Mouse (Mus musculus): ENCODE results near the gene Cabp2. TPM values are rescaled to one million over a fixed set of nuclear protein-coding genes. Genes with fewer than 3 reads are reported as not detected.

Gene Cabp2
- 1.3 and 1.5 TPM in 2 replicates for polyA plus RNA-seq (2015; fragmentation: Nextera tagmentation; extraction: Ambion mirVana)

DNA sequence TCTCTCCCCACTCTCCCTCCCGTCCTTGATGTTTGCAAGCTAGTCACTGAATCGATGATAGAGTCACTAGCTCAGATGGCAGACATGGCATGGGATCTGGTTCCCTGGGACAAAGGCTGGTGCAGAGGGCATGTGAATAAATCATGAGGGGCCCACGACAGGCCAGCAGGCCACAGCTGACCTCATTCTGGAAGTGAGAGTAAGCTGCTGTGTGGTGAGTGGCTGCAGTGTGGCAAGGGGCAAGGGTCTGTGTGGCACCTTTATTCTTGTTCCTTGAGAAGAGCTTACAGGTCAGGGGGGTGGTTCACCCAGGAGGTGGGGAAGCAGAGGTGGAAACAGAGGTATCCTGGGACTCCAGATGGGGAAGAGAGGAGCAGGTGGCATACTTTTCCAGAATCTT is at the start of gene Cabp2:
Cabp2 (plus strand) TSS at position 185 of the 400 bp plus-strand sequence.

DNA sequence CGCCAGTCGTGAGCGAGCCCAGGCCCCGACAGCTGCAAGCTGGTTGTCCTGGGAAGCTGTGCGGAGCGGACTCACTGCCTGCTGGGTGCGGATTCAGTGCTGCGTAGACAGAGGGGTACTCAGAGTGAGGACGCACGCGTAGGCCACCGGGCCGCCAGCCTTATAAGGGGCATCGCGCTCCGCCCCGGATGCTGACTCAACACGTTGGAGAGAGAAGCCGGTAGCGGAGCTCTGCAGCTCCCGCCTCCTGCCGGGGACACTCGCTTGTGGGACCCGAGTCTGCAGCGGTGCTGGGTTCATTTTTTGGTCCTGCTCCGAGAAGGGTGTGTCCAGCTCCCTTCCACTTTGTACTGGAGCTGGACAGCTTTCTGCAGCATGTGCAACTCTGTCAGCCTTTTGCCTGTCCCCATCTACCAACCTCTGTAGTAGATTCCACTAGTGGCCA is 43.6 kb upstream of the Cabp2 start, which contains the start of gene Gstp1:
Gstp1 (minus strand) TSS at position 198 of the 445 bp plus-strand sequence.

DNA sequence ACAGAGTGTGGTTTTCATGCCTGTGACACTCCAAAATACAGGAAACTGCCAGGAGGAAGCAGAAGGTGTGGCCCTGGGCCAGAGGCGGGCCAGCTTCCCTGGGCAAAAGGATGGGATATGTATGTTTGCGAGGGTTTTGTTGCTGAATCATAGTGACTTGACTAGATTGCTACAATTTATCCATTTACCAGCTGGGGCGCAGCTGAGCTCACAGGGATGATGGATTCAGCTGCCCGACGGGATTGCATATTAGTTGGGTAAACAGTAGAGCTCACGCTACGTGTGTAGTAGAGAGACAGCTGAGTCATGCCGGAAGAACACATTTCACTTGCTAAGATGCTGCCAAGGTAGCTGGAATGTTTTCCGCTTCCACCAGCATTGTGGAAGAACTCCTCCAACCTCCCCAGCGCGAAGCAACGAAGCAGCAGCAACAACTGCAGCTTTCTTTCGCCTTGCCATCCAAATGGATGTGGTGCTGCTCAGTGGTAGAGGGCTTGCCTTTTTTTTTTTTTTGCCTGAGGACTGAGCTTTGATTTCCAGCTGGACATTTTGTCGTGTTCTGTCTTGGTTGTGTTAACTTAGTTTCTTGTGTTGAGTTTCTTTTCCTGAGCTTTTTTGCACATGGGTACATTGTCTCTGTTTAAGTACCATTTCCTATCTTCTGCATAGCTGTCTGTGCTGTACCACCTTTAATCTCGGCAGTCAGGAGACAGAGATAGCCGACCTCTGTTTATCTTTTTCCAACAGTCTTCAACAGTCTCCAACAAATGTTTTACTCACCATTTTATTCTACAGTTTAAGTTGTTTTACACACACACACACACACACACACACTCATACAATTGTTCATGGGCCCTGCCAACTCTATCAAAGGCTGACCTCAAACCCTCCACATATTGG is 35.2 kb upstream of the Cabp2 start, which contains the start of gene Gstp2:
Gstp2 (minus strand) TSS at position 58 of the 900 bp plus-strand sequence.

DNA sequence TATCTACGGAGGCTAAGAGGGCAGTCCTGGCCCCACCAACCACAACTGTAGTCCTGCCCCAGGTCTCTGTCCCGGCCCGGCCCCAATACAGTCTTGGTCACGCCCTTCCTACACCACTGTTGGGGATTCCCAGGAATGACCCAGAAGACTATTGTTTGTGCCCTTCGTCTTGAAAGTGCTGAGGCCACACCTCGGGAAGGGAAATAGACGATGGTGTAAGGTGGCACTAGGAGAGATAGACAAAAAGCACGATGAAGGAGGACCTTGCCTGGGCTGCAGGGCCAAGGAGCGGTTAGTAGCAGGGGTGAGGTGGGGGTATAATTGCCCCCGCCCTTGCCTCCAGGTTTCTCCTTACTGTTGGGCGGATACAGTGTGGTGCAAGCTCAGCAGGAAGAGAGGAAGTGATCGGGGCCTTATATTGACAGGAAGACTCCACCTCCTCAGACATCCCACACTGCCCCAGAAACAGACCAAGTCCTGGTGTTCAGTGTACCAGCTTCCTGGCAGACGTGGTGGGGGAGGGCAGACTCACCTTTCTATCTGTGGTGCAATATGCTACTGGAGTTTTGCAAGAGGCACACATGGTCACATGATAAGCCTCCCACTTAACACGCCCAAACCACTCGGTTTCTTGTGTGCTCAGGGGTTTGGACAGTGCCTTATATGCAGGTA is 22.2 kb upstream of the Cabp2 start, which contains the start of gene Gstp3:
Gstp3 (minus strand) TSS at position 501 of the 672 bp plus-strand sequence.

DNA sequence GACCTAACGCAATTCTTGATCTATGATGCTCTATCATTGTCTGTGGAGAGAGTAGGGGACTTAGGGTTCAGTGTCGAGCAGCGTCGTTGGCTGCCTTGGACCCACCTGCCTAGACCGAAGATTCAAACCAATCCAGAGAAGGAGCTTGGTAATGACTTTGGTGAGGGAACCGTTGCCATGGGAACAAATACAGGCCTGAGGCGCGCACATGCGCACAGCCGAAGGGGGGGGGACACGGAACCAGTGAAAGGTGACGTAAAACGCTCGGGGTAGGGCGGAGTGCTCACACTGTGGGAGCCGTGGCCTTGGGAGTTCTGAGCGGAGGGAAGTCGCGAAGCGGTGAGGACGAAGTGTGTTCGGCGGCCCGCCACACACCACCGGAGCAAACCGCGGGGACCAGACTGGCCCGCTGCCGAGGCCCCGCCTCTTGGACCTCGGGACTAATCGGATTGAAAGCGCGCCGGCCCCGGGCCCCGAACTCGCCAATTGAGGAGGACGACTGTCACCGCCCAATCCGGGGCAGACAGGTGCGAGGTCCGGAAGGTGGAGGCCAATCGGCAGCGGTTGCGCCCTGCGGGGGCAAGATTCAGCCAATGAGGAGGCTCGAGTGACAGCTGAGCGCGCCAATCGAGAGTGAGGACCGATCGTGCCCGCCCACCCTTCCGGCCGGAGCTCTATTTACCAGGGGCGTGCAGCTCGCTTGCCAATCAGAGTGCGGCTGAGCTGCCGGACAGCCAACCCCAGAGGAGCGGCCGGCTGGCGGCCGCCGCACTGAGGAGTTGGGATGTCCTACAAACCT is 15.5 kb downstream of the Cabp2 start, which contains the start of gene Cdk2ap2:
Cdk2ap2 (plus strand) TSS at position 541 of the 799 bp plus-strand sequence.

DNA sequence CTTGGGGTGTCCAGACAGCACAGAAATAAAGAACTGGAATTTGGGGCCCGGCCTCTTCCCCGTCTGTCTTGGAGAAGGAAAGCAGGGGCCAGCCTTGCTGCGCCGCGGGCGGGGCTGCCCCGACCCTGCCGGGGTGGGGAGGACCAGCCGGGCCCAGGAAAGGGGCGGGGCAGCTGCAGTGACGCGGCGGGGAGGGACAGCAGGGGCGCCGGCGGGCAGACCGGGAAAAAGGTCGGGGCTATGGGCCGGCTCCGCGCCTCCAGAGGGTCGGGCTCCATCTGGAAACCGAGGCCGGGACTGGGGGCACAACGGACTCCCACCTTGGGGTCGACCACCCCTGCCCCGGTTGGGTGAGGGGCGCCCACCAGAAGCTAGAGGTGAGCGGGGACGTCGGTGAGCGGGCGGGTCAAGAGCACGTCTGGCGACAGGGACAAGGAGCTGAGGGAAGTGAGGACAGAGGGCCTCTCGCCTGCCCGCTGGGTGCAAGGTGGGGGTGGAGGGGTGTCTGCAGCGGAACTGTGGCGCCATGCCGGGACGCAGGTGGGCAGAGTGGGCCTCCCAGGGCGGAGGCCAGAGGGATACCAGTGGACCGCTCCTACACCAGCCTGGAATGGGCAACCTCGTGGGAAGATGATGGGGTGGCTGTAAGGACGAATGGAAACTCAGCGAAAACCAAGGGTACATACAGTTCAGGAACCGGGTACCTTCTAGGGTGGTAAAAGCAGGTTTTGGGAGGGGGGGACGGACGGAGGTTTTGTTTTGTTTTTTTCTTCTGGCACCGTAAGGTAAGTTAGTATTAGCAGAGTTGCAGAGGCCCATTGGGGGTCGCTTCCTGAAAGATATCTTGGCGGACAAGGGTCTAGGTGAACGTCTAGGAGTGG is 18.7 kb downstream of the Cabp2 start, which contains the start of gene Pitpnm1:
Pitpnm1 (plus strand) TSS at position 162 of the 881 bp plus-strand sequence.

DNA sequence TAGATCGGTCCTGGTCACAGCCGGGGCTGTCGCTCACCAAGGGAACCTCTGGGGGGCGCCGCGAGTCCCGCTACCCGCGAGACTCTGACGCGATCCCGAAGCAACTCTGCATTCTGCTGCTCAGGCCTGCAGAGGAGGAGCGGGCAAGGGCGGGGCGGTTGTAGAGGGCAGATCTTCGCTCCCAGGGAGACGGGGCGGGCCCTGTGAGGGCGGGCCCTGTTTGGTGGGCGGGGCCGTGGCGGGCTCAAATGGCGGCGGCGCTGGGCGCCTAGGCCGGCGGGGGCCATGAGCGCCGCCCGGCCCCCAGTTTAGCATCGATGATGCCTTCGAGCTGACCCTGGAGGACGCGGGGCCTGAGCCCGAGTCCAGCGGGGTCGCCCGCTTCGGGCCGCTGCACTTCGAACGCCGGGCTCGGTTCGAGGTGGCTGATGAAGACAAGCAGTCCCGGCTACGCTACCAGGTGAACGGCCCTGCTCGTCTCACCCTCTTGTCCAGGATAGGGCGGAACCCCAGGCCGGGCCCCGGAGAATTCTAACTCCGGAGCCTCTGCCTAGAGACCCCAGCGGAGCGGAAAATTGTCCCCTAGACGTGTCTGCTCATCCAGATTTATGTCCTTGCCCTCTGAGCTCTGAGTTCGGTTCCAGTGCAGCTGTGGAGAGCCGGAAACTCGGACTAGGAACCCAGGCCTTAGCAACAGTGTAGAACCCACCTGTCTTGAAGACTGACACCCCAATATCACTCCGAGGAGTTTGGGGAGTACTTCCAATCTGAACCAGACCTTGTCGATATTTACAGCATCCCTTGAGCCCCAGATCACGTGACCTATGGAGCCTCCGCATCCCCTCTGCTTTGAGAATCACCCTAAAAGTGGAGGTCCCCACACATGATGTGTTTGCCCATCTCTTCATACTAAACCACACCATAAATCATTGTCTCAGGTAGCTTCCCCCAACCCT is 44.6 kb downstream of the Cabp2 start, which contains the start of gene Aip:
Aip (minus strand) TSS at position 118 of the 956 bp plus-strand sequence.

Other genes starting within 250 kb of the Cabp2 start
- gene Chka, start 229.8 kb upstream of the Cabp2 start, polyA plus RNA-seq (2015; fragmentation: Nextera tagmentation; extraction: Ambion mirVana): 7.9 and 9.6 TPM in 2 replicates
- 16.4 and 18.2 TPM in 2 replicates for gene Tcirg1, start 174.4 kb upstream of the Cabp2 start, polyA plus RNA-seq (2015; fragmentation: Nextera tagmentation; extraction: Ambion mirVana)
- gene Ndufs8, start 168.8 kb upstream of the Cabp2 start, polyA plus RNA-seq (2015; fragmentation: Nextera tagmentation; extraction: Ambion mirVana): 372 and 439 TPM in 2 replicates
- 7.5 and 8.1 TPM in 2 replicates for gene Aldh3b1, start 151.8 kb upstream of the Cabp2 start, polyA plus RNA-seq (2015; fragmentation: Nextera tagmentation; extraction: Ambion mirVana)
- gene Unc93b1, start 146.4 kb upstream of the Cabp2 start, polyA plus RNA-seq (2015; fragmentation: Nextera tagmentation; extraction: Ambion mirVana): 20.6 and 25.5 TPM in 2 replicates
- 0.35 TPM in 1 of 2 replicates, not detected in the other for gene Aldh3b3, start 122.9 kb upstream of the Cabp2 start, polyA plus RNA-seq (2015; fragmentation: Nextera tagmentation; extraction: Ambion mirVana)
- gene Aldh3b2, start 109.2 kb upstream of the Cabp2 start, polyA plus RNA-seq (2015; fragmentation: Nextera tagmentation; extraction: Ambion mirVana): 1.0 and 9.9 TPM in 2 replicates
- gene Acy3, start 95.0 kb upstream of the Cabp2 start, polyA plus RNA-seq (2015; fragmentation: Nextera tagmentation; extraction: Ambion mirVana): 10.8 and 13.3 TPM in 2 replicates
- gene Tbx10, start 88.8 kb upstream of the Cabp2 start, polyA plus RNA-seq (2015; fragmentation: Nextera tagmentation; extraction: Ambion mirVana): not detected in 2 replicates
- gene Nudt8, start 81.0 kb upstream of the Cabp2 start, polyA plus RNA-seq (2015; fragmentation: Nextera tagmentation; extraction: Ambion mirVana): 39.5 and 49.5 TPM in 2 replicates
- gene Gm49405, start 81.0 kb upstream of the Cabp2 start, polyA plus RNA-seq (2015; fragmentation: Nextera tagmentation; extraction: Ambion mirVana): 0.94 and 1.1 TPM in 2 replicates
- gene Doc2g, start 78.3 kb upstream of the Cabp2 start, polyA plus RNA-seq (2015; fragmentation: Nextera tagmentation; extraction: Ambion mirVana): 1.6 and 2.5 TPM in 2 replicates
- gene Ndufv1, start 68.8 kb upstream of the Cabp2 start, polyA plus RNA-seq (2015; fragmentation: Nextera tagmentation; extraction: Ambion mirVana): 413 and 450 TPM in 2 replicates
- gene Gstp1, start 43.6 kb upstream of the Cabp2 start, polyA plus RNA-seq (2015; fragmentation: Nextera tagmentation; extraction: Ambion mirVana): 271 and 284 TPM in 2 replicates
- gene Gstp2, start 35.6 kb upstream of the Cabp2 start, polyA plus RNA-seq (2015; fragmentation: Nextera tagmentation; extraction: Ambion mirVana): 11.0 and 11.1 TPM in 2 replicates
- gene Gstp3, start 22.0 kb upstream of the Cabp2 start, polyA plus RNA-seq (2015; fragmentation: Nextera tagmentation; extraction: Ambion mirVana): 0.21 TPM in 1 of 2 replicates, not detected in the other
- gene Cdk2ap2, start 15.6 kb downstream of the Cabp2 start, polyA plus RNA-seq (2015; fragmentation: Nextera tagmentation; extraction: Ambion mirVana): 38.7 and 45.9 TPM in 2 replicates
- 3.8 and 5.2 TPM in 2 replicates for gene Pitpnm1, start 18.4 kb downstream of the Cabp2 start, polyA plus RNA-seq (2015; fragmentation: Nextera tagmentation; extraction: Ambion mirVana)
- gene Aip, start 44.3 kb downstream of the Cabp2 start, polyA plus RNA-seq (2015; fragmentation: Nextera tagmentation; extraction: Ambion mirVana): 56.7 and 57.8 TPM in 2 replicates
- not detected in 2 replicates for gene Gpr152, start 58.2 kb downstream of the Cabp2 start, polyA plus RNA-seq (2015; fragmentation: Nextera tagmentation; extraction: Ambion mirVana)
- gene Cabp4, start 62.5 kb downstream of the Cabp2 start, polyA plus RNA-seq (2015; fragmentation: Nextera tagmentation; extraction: Ambion mirVana): 0.14 and 1.5 TPM in 2 replicates
- 67.6 and 99.9 TPM in 2 replicates for gene Coro1b, start 67.0 kb downstream of the Cabp2 start, polyA plus RNA-seq (2015; fragmentation: Nextera tagmentation; extraction: Ambion mirVana)
- gene Ptprcap, start 72.0 kb downstream of the Cabp2 start, polyA plus RNA-seq (2015; fragmentation: Nextera tagmentation; extraction: Ambion mirVana): 2.1 and 2.3 TPM in 2 replicates
- gene Rps6kb2, start 81.8 kb downstream of the Cabp2 start, polyA plus RNA-seq (2015; fragmentation: Nextera tagmentation; extraction: Ambion mirVana): 42.6 and 42.9 TPM in 2 replicates
- 16.9 and 20.7 TPM in 2 replicates for gene Carns1, start 93.9 kb downstream of the Cabp2 start, polyA plus RNA-seq (2015; fragmentation: Nextera tagmentation; extraction: Ambion mirVana)
- 5.1 and 6.7 TPM in 2 replicates for gene Tbc1d10c, start 109.7 kb downstream of the Cabp2 start, polyA plus RNA-seq (2015; fragmentation: Nextera tagmentation; extraction: Ambion mirVana)
- 660 and 721 TPM in 2 replicates for gene Ppp1ca, start 110.5 kb downstream of the Cabp2 start, polyA plus RNA-seq (2015; fragmentation: Nextera tagmentation; extraction: Ambion mirVana)
- gene Rad9a, start 120.1 kb downstream of the Cabp2 start, polyA plus RNA-seq (2015; fragmentation: Nextera tagmentation; extraction: Ambion mirVana): 10.2 and 10.8 TPM in 2 replicates
- 0.51 and 0.85 TPM in 2 replicates for gene Clcf1, start 132.7 kb downstream of the Cabp2 start, polyA plus RNA-seq (2015; fragmentation: Nextera tagmentation; extraction: Ambion mirVana)
- gene AC109138.7, start 132.8 kb downstream of the Cabp2 start, polyA plus RNA-seq (2015; fragmentation: Nextera tagmentation; extraction: Ambion mirVana): not detected in 2 replicates
- gene Pold4, start 150.3 kb downstream of the Cabp2 start, polyA plus RNA-seq (2015; fragmentation: Nextera tagmentation; extraction: Ambion mirVana): 35.0 and 37.0 TPM in 2 replicates
- 1.6 and 3.1 TPM in 2 replicates for gene Ssh3, start 187.6 kb downstream of the Cabp2 start, polyA plus RNA-seq (2015; fragmentation: Nextera tagmentation; extraction: Ambion mirVana)
- 0.84 and 0.95 TPM in 2 replicates for gene Ankrd13d, start 201.6 kb downstream of the Cabp2 start, polyA plus RNA-seq (2015; fragmentation: Nextera tagmentation; extraction: Ambion mirVana)
- 6.6 and 7.6 TPM in 2 replicates for gene Grk2, start 224.6 kb downstream of the Cabp2 start, polyA plus RNA-seq (2015; fragmentation: Nextera tagmentation; extraction: Ambion mirVana)

All from skeletal muscle tissue, postnatal 0 days (tissue).